Mouse (Mus musculus) heart, adult 18-20 months (tissue): ENCODE measurements around the gene Vezf1. TPM values are rescaled to one million over a fixed set of nuclear protein-coding genes. Genes with fewer than 3 reads are reported as not detected.

ENCODE experiments used
- DNase-seq, 2 experiments: peaks; one replicate each; pipeline ENCODE4 v3.0.0; 2021 to 2022; ENCODE audit warnings: mixed read lengths in 1 of 2
- total RNA-seq, 2 experiments: library from RNA; stranded (reverse); gene quantifications; 2 replicates each; pipeline ENCODE4 v1.2.3; 2021

Vezf1 gene
- total RNA-seq, 2 experiments from 2014 or later = 35.0 to 38.4 TPM

- DNase-seq = no peak
Observed at GRCm38 (mm10) chr11:88053821-88054220, 14.3 kb upstream of the Vezf1 start.

- DNase-seq = peak; percentile 44 to 81
Observed at GRCm38 (mm10) chr11:88054589-88054988, 13.5 kb upstream of the Vezf1 start.

GRCm38 (mm10) chr11:88055777-88056176 is 12.3 kb upstream of the Vezf1 start:
- DNase-seq = no peak

- no peak for DNase-seq
Observed at GRCm38 (mm10) chr11:88057788-88058187, 10.3 kb upstream of the Vezf1 start.

- DNase-seq = peak; percentile 62 to 72
Observed at GRCm38 (mm10) chr11:88059141-88059540, 8.9 kb upstream of the Vezf1 start.

GRCm38 (mm10) chr11:88061892-88062625 is 6.0 kb upstream of the Vezf1 start:
- DNase-seq = no peak

- DNase-seq = no peak
Observed at GRCm38 (mm10) chr11:88065732-88066131, 2.3 kb upstream of the Vezf1 start.

- DNase-seq = no peak
Observed at GRCm38 (mm10) chr11:88067191-88067585, 891 bp upstream of the Vezf1 start.

GRCm38 (mm10) chr11:88068411-88069245 is 549 bp downstream of the Vezf1 start:
- DNase-seq = peak; percentile 86 to 88

- no peak for DNase-seq
Observed at GRCm38 (mm10) chr11:88069246-88069570, 1.1 kb downstream of the Vezf1 start.

GRCm38 (mm10) chr11:88070392-88070791 is 2.3 kb downstream of the Vezf1 start:
- no peak for DNase-seq

GRCm38 (mm10) chr11:88071113-88071512 is 3.0 kb downstream of the Vezf1 start:
- DNase-seq = no peak

GRCm38 (mm10) chr11:88073343-88073875 is 5.3 kb downstream of the Vezf1 start:
- no peak for DNase-seq

GRCm38 (mm10) chr11:88075701-88076100 is 7.6 kb downstream of the Vezf1 start:
- no peak for DNase-seq

GRCm38 (mm10) chr11:88076394-88076793 is 8.3 kb downstream of the Vezf1 start:
- DNase-seq = no peak

GRCm38 (mm10) chr11:88083699-88084098 is 15.6 kb downstream of the Vezf1 start:
- DNase-seq = no peak

GRCm38 (mm10) chr11:88086737-88087627 is 18.9 kb downstream of the Vezf1 start:
- DNase-seq = peak; percentile 94

- DNase-seq = no peak
Observed at GRCm38 (mm10) chr11:88089150-88089549, 21.1 kb downstream of the Vezf1 start.

- no peak for DNase-seq
Observed at GRCm38 (mm10) chr11:88090293-88090692, 22.2 kb downstream of the Vezf1 start.

GRCm38 (mm10) chr11:88091949-88092348 is 23.9 kb downstream of the Vezf1 start:
- DNase-seq = no peak

- peak; percentile 65 to 79 for DNase-seq
Observed at GRCm38 (mm10) chr11:88097173-88097572, 29.1 kb downstream of the Vezf1 start.
